21 mouse cellular contexts compared by ENCODE assay signal in genomic region chr9:46138831-46139230, GRCm38 (mm10).
DNase-seq lines count a peak whose midpoint lies in the region; ATAC-seq and TF ChIP-seq lines count a peak whose summit lies in the region.
"Had no signal": no experiment of that assay in that cellular context is flagged by ENCODE, and none has a peak within 500 bp of the region (broad histone marks: within the 10 kb centered on the region; RNA-seq: fewer than 3 reads in every experiment).

No protein-coding gene starts in this region.

- no peaks in the 10 kb centered on the region for H3K27me3 ChIP-seq in intestine, postnatal 0 days (replicated peaks; ENCODE audit: control insufficient read depth, insufficient read depth, low read length)
- H3K27me3 ChIP-seq: forebrain, embryonic 12.5 days; intestine, embryonic 15.5 days; liver, embryonic 13.5 days; lung, embryonic 15.5 days; megakaryocyte, embryonic 14.5 days; midbrain, embryonic 15.5 days; stomach, embryonic 15.5 days had no signal

- H3K9ac ChIP-seq in intestine, postnatal 0 days (ENCODE audit: low read depth, low read length), result no peak overlapping the region
- H3K9ac ChIP-seq: forebrain, embryonic 12.5 days; hindbrain, embryonic 14.5 days; intestine, embryonic 15.5 days; liver, embryonic 13.5 days; lung, embryonic 15.5 days; midbrain, embryonic 15.5 days; stomach, embryonic 15.5 days had no signal

- H3K4me2 ChIP-seq in intestine, postnatal 0 days (replicated peaks; ENCODE audit: low read depth), result no peak overlapping the region
- H3K4me2 ChIP-seq: forebrain, embryonic 12.5 days; hindbrain, embryonic 14.5 days; intestine, embryonic 15.5 days; liver, embryonic 13.5 days; lung, embryonic 15.5 days; midbrain, embryonic 15.5 days; stomach, embryonic 15.5 days had no signal

- intact Hi-C loops in heart, postnatal 10 days (cut with DNase I), result no loop called here

- WGBS in intestine, postnatal 0 days, result 84% methylated on average over 6 of the region's 6 CpGs

- H3K27ac ChIP-seq in layer of hippocampus, adult 2 months, result peak overlapping the region; percentile 65
- no peak overlapping the region for H3K27ac ChIP-seq in intestine, postnatal 0 days (ENCODE audit: low read depth, low read length)
- H3K27ac ChIP-seq: forebrain, embryonic 12.5 days; heart, embryonic 10.5 days; hindbrain, embryonic 14.5 days; intestine, embryonic 15.5 days; liver, embryonic 13.5 days; lung, embryonic 15.5 days; midbrain, embryonic 15.5 days; stomach, embryonic 15.5 days had no signal

- TF ChIP-seq CTCF in layer of hippocampus, adult 2 months (conservative IDR thresholded peaks at IDR 0.05), result no peak
- no peak for TF ChIP-seq CTCF in intestine, postnatal 0 days (IDR thresholded peaks at IDR 0.05; ENCODE audit: low read depth)

- no peaks in the 10 kb centered on the region for H3K9me3 ChIP-seq in intestine, postnatal 0 days (ENCODE audit: control insufficient read depth)
- H3K9me3 ChIP-seq: forebrain, embryonic 12.5 days; heart, embryonic 10.5 days; intestine, embryonic 15.5 days; liver, embryonic 13.5 days; lung, embryonic 15.5 days; megakaryocyte, embryonic 14.5 days; midbrain, embryonic 15.5 days; stomach, embryonic 15.5 days had no signal

- no peak overlapping the region for H3K4me3 ChIP-seq in layer of hippocampus, adult 2 months
- H3K4me3 ChIP-seq in intestine, postnatal 0 days (ENCODE audit: low read depth, low read length), result no peak overlapping the region
- H3K4me3 ChIP-seq: forebrain, embryonic 12.5 days; heart, embryonic 10.5 days; intestine, embryonic 15.5 days; liver, embryonic 13.5 days; lung, embryonic 15.5 days; megakaryocyte, embryonic 14.5 days; midbrain, embryonic 15.5 days; stomach, embryonic 15.5 days had no signal

- no peak for ATAC-seq in intestine, postnatal 0 days
- ATAC-seq: intestine, embryonic 15.5 days; midbrain, embryonic 15.5 days had no signal

- H3K36me3 ChIP-seq in intestine, postnatal 0 days (ENCODE audit: control insufficient read depth, insufficient read depth), result no peaks in the 10 kb centered on the region
- H3K36me3 ChIP-seq: forebrain, embryonic 12.5 days; intestine, embryonic 15.5 days; liver, embryonic 13.5 days; lung, embryonic 15.5 days; midbrain, embryonic 15.5 days; stomach, embryonic 15.5 days had no signal

- H3K4me1 ChIP-seq in intestine, postnatal 0 days (replicated peaks; ENCODE audit: control insufficient read depth, insufficient read depth, low read length), result no peaks in the 10 kb centered on the region
- H3K4me1 ChIP-seq: forebrain, embryonic 12.5 days; heart, embryonic 10.5 days; intestine, embryonic 15.5 days; midbrain, embryonic 15.5 days; stomach, embryonic 15.5 days had no signal

- DNase-seq in heart, adult 11 months, result peak; percentile 88
- no peak for DNase-seq in heart, postnatal 10 days
- DNase-seq in layer of hippocampus, adult 2 months (ENCODE audit: low spot score in 2 of 2), result no peak
- DNase-seq in layer of hippocampus, postnatal 36 days, result no peak
- DNase-seq in Muller cell, postnatal 12 days (ENCODE audit: inconsistent ontology term), result peak; percentile 76
- DNase-seq in adrenal gland, postnatal 10 days, result peak; percentile 70
- DNase-seq: cerebellum, adult 9-10 months; gastrocnemius, postnatal 25 days; kidney, postnatal 4 days; liver, embryonic 13.5 days; retina, postnatal 1 day; thymus, adult 18-20 months had no signal

Comparison
In these comparisons a context has a peak if more than half of its experiments do, and no peak if none do; other contexts are left out.
1. DNase-seq: peak in heart, adult 11 months (single experiment), Muller cell, postnatal 12 days (single experiment) and adrenal gland, postnatal 10 days (single experiment); none in heart, postnatal 10 days (0 of 2), layer of hippocampus, adult 2 months (0 of 2) and layer of hippocampus, postnatal 36 days (0 of 2).